Mouse (Mus musculus): Measurements from ENCODE around the gene Cwc22. TPM values are rescaled to one million over a fixed set of nuclear protein-coding genes. Genes with fewer than 3 reads are reported as not detected.

Gene Cwc22
- polyA plus RNA-seq, 1 experiment from 2014 or later, result 27.4 TPM

GRCm38 (mm10) chr2:77937818-77938217, 8.4 kb downstream of the Cwc22 start:
- Histone ChIP-seq H3K9me3 (ENCODE audit: control insufficient read depth, low read length) (no peaks in the 10 kb centered on the region), H3K4me2 (ENCODE audit: low read length) (no peak overlapping the region), H3K4me3 (replicated peaks; ENCODE audit: low read length) (no peak overlapping the region), H3K27ac (ENCODE audit: low read length) (no peak overlapping the region), H3K27me3 (replicated peaks; ENCODE audit: control insufficient read depth, insufficient read depth, low read length) (no peaks in the 10 kb centered on the region), H3K4me1 (replicated peaks; ENCODE audit: control insufficient read depth, insufficient read depth, low read length) (no peaks in the 10 kb centered on the region), H3K36me3 (ENCODE audit: control insufficient read depth, insufficient read depth) (peaks cover 6% of the 10 kb centered on the region), H3K9ac (replicated peaks; ENCODE audit: low read depth, low read length) (no peak overlapping the region)
- ATAC-seq, result no peak
- WGBS, result 83% methylated on average over 3 of the region's 3 CpGs

- WGBS, result 92% methylated on average over 4 of the region's 4 CpGs
- H3K4me1 ChIP-seq (replicated peaks; ENCODE audit: control insufficient read depth, insufficient read depth, low read length), result no peaks in the 10 kb centered on the region
- H3K9ac ChIP-seq (replicated peaks; ENCODE audit: low read depth, low read length), result no peak overlapping the region
- no peaks in the 10 kb centered on the region for H3K27me3 ChIP-seq (replicated peaks; ENCODE audit: control insufficient read depth, insufficient read depth, low read length)
- no peak overlapping the region for H3K27ac ChIP-seq (ENCODE audit: low read length)
- no peaks in the 10 kb centered on the region for H3K9me3 ChIP-seq (ENCODE audit: control insufficient read depth, low read length)
- H3K36me3 ChIP-seq (ENCODE audit: control insufficient read depth, insufficient read depth), result peaks cover 17% of the 10 kb centered on the region
- no peak overlapping the region for H3K4me3 ChIP-seq (replicated peaks; ENCODE audit: low read length)
- ATAC-seq, result no peak
- no peak overlapping the region for H3K4me2 ChIP-seq (ENCODE audit: low read length)
Observed at GRCm38 (mm10) chr2:77934138-77934537, 12.0 kb downstream of the Cwc22 start.

GRCm38 (mm10) chr2:77933630-77934029, 12.5 kb downstream of the Cwc22 start:
- no peak overlapping the region for H3K27ac ChIP-seq (ENCODE audit: low read length)
- H3K9ac ChIP-seq (replicated peaks; ENCODE audit: low read depth, low read length), result no peak overlapping the region
- H3K4me1 ChIP-seq (replicated peaks; ENCODE audit: control insufficient read depth, insufficient read depth, low read length), result no peaks in the 10 kb centered on the region
- no peaks in the 10 kb centered on the region for H3K9me3 ChIP-seq (ENCODE audit: control insufficient read depth, low read length)
- no peak overlapping the region for H3K4me3 ChIP-seq (replicated peaks; ENCODE audit: low read length)
- WGBS, result 33% methylated on average over 2 of the region's 2 CpGs
- H3K4me2 ChIP-seq (ENCODE audit: low read length), result no peak overlapping the region
- H3K36me3 ChIP-seq (ENCODE audit: control insufficient read depth, insufficient read depth), result peaks cover 19% of the 10 kb centered on the region
- peak; percentile 73 for ATAC-seq
- H3K27me3 ChIP-seq (replicated peaks; ENCODE audit: control insufficient read depth, insufficient read depth, low read length), result no peaks in the 10 kb centered on the region

GRCm38 (mm10) chr2:77931958-77932357, 14.2 kb downstream of the Cwc22 start:
- no peak overlapping the region for H3K4me2 ChIP-seq (ENCODE audit: low read length)
- no peaks in the 10 kb centered on the region for H3K4me1 ChIP-seq (replicated peaks; ENCODE audit: control insufficient read depth, insufficient read depth, low read length)
- 94% methylated on average over 1 of the region's 1 CpGs for WGBS
- H3K36me3 ChIP-seq (ENCODE audit: control insufficient read depth, insufficient read depth), result peaks cover 22% of the 10 kb centered on the region
- ATAC-seq, result no peak
- H3K27ac ChIP-seq (ENCODE audit: low read length), result no peak overlapping the region
- H3K4me3 ChIP-seq (replicated peaks; ENCODE audit: low read length), result no peak overlapping the region
- no peaks in the 10 kb centered on the region for H3K9me3 ChIP-seq (ENCODE audit: control insufficient read depth, low read length)
- H3K27me3 ChIP-seq (replicated peaks; ENCODE audit: control insufficient read depth, insufficient read depth, low read length), result no peaks in the 10 kb centered on the region
- H3K9ac ChIP-seq (replicated peaks; ENCODE audit: low read depth, low read length), result no peak overlapping the region

GRCm38 (mm10) chr2:77928352-77928751, 17.8 kb downstream of the Cwc22 start:
- no peak overlapping the region for H3K4me3 ChIP-seq (replicated peaks; ENCODE audit: low read length)
- no peak overlapping the region for H3K9ac ChIP-seq (replicated peaks; ENCODE audit: low read depth, low read length)
- ATAC-seq, result no peak
- no peak overlapping the region for H3K27ac ChIP-seq (ENCODE audit: low read length)
- no peaks in the 10 kb centered on the region for H3K9me3 ChIP-seq (ENCODE audit: control insufficient read depth, low read length)
- H3K36me3 ChIP-seq (ENCODE audit: control insufficient read depth, insufficient read depth), result peaks cover 30% of the 10 kb centered on the region
- WGBS, result 94% methylated on average over 10 of the region's 10 CpGs
- no peak overlapping the region for H3K4me2 ChIP-seq (ENCODE audit: low read length)
- no peaks in the 10 kb centered on the region for H3K4me1 ChIP-seq (replicated peaks; ENCODE audit: control insufficient read depth, insufficient read depth, low read length)
- H3K27me3 ChIP-seq (replicated peaks; ENCODE audit: control insufficient read depth, insufficient read depth, low read length), result no peaks in the 10 kb centered on the region

- Histone ChIP-seq H3K9me3 (ENCODE audit: control insufficient read depth, low read length) (no peaks in the 10 kb centered on the region), H3K36me3 (ENCODE audit: control insufficient read depth, insufficient read depth) (peaks cover 35% of the 10 kb centered on the region), H3K4me1 (replicated peaks; ENCODE audit: control insufficient read depth, insufficient read depth, low read length) (no peaks in the 10 kb centered on the region), H3K4me3 (replicated peaks; ENCODE audit: low read length) (no peak overlapping the region), H3K9ac (replicated peaks; ENCODE audit: low read depth, low read length) (no peak overlapping the region), H3K4me2 (ENCODE audit: low read length) (no peak overlapping the region), H3K27ac (ENCODE audit: low read length) (no peak overlapping the region), H3K27me3 (replicated peaks; ENCODE audit: control insufficient read depth, insufficient read depth, low read length) (no peaks in the 10 kb centered on the region)
- ATAC-seq, result no peak
- 95% methylated on average over 7 of the region's 7 CpGs for WGBS
Observed at GRCm38 (mm10) chr2:77926468-77926867, 19.7 kb downstream of the Cwc22 start.

- 90% methylated on average over 2 of the region's 2 CpGs for WGBS
- peaks cover 35% of the 10 kb centered on the region for H3K36me3 ChIP-seq (ENCODE audit: control insufficient read depth, insufficient read depth)
- ATAC-seq, result no peak
- no peak overlapping the region for H3K4me3 ChIP-seq (replicated peaks; ENCODE audit: low read length)
- H3K4me1 ChIP-seq (replicated peaks; ENCODE audit: control insufficient read depth, insufficient read depth, low read length), result no peaks in the 10 kb centered on the region
- H3K27ac ChIP-seq (ENCODE audit: low read length), result no peak overlapping the region
- H3K9me3 ChIP-seq (ENCODE audit: control insufficient read depth, low read length), result no peaks in the 10 kb centered on the region
- H3K9ac ChIP-seq (replicated peaks; ENCODE audit: low read depth, low read length), result no peak overlapping the region
- H3K4me2 ChIP-seq (ENCODE audit: low read length), result no peak overlapping the region
- H3K27me3 ChIP-seq (replicated peaks; ENCODE audit: control insufficient read depth, insufficient read depth, low read length), result no peaks in the 10 kb centered on the region
Observed at GRCm38 (mm10) chr2:77925997-77926396, 20.2 kb downstream of the Cwc22 start.

- peaks cover 33% of the 10 kb centered on the region for H3K36me3 ChIP-seq (ENCODE audit: control insufficient read depth, insufficient read depth)
Observed at GRCm38 (mm10) chr2:77925187-77925924, 20.8 kb downstream of the Cwc22 start.

GRCm38 (mm10) chr2:77924003-77924402, 22.2 kb downstream of the Cwc22 start:
- Histone ChIP-seq H3K9me3 (ENCODE audit: control insufficient read depth, low read length) (no peaks in the 10 kb centered on the region), H3K9ac (replicated peaks; ENCODE audit: low read depth, low read length) (no peak overlapping the region), H3K4me3 (replicated peaks; ENCODE audit: low read length) (no peak overlapping the region), H3K4me2 (ENCODE audit: low read length) (no peak overlapping the region), H3K4me1 (replicated peaks; ENCODE audit: control insufficient read depth, insufficient read depth, low read length) (no peaks in the 10 kb centered on the region), H3K27me3 (replicated peaks; ENCODE audit: control insufficient read depth, insufficient read depth, low read length) (no peaks in the 10 kb centered on the region), H3K27ac (ENCODE audit: low read length) (no peak overlapping the region), H3K36me3 (ENCODE audit: control insufficient read depth, insufficient read depth) (peaks cover 36% of the 10 kb centered on the region)
- over 99% methylated on average over 3 of the region's 3 CpGs for WGBS
- no peak for ATAC-seq

More at GRCm38 (mm10) chr2:77925187-77925924, 20.8 kb downstream of the Cwc22 start:
- no peaks in the 10 kb centered on the region for H3K27me3 ChIP-seq (replicated peaks; ENCODE audit: control insufficient read depth, insufficient read depth, low read length)
- no peak for ATAC-seq
- no peak overlapping the region for H3K27ac ChIP-seq (ENCODE audit: low read length)
- no peak overlapping the region for H3K4me2 ChIP-seq (ENCODE audit: low read length)
- H3K9ac ChIP-seq (replicated peaks; ENCODE audit: low read depth, low read length), result no peak overlapping the region
- WGBS, result 64% methylated on average over 7 of the region's 7 CpGs
- no peaks in the 10 kb centered on the region for H3K4me1 ChIP-seq (replicated peaks; ENCODE audit: control insufficient read depth, insufficient read depth, low read length)
- no peaks in the 10 kb centered on the region for H3K9me3 ChIP-seq (ENCODE audit: control insufficient read depth, low read length)
- H3K4me3 ChIP-seq (replicated peaks; ENCODE audit: low read length), result no peak overlapping the region

- WGBS, result 95% methylated on average over 8 of the region's 8 CpGs
- no peak for ATAC-seq
- peaks cover 37% of the 10 kb centered on the region for H3K36me3 ChIP-seq (ENCODE audit: control insufficient read depth, insufficient read depth)
Observed at GRCm38 (mm10) chr2:77923182-77923581, 23.0 kb downstream of the Cwc22 start.

More at GRCm38 (mm10) chr2:77923182-77923581, 23.0 kb downstream of the Cwc22 start:
- Histone ChIP-seq H3K9ac (replicated peaks; ENCODE audit: low read depth, low read length) (no peak overlapping the region), H3K4me2 (ENCODE audit: low read length) (no peak overlapping the region), H3K27me3 (replicated peaks; ENCODE audit: control insufficient read depth, insufficient read depth, low read length) (no peaks in the 10 kb centered on the region), H3K4me3 (replicated peaks; ENCODE audit: low read length) (no peak overlapping the region), H3K9me3 (ENCODE audit: control insufficient read depth, low read length) (no peaks in the 10 kb centered on the region), H3K27ac (ENCODE audit: low read length) (no peak overlapping the region), H3K4me1 (replicated peaks; ENCODE audit: control insufficient read depth, insufficient read depth, low read length) (no peaks in the 10 kb centered on the region)
